Mouse (Mus musculus) c-Kit-positive CD71-positive TER-119-negative erythroid progenitor cells, embryonic 14.5 days (primary cell): ENCODE data around the gene Acadm.

Experiments used
- DNase-seq: peaks from one replicate; pipeline ENCODE4 v3.0.0-alpha.2; 2013; ENCODE audit warnings: low read depth

Gene Acadm

DNA sequence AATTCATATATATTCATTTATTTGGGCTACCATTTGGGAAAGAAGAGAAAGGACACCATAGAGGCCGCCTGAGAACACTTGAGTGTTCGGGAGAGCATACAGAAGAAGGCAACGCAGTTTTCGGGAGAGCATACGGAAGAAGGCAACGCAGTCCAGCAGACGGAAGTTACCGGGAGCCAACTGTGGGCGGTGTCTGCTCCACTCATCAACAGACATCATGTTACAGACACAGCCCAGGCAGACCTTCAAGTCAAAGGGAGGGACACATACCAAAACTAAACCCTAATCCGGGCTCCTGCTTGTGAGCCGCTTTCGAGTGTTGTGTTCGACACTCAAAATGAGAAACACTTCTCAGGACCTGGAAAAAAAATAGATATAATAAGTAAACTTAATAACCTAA lies 2.8 kb downstream of the Acadm start:
- DNase-seq = no peak

DNA sequence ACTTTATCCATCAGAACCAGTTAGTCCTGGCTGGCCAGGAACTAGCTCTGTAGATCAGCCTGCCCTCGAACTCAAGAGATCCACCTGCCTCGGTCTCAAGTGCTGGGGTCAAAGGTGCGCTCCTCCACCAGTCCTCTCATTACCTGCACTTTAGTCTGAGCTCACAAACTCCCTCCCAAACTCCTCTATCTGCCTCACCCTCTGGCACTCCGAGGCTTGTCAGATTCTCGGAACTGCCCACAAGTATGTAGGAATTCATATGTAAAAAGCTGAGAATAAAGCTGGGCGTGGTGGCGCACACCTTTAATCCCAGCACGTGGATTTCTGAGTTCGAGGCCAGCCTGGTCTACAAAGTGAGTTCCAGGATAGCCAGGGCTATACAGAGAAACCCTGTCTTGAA lies 3.9 kb downstream of the Acadm start:
- no peak for DNase-seq

- no peak for DNase-seq
These were observed 4.4 kb downstream of the Acadm start for GRCm38 (mm10) chr3:153940021-153940420.

GRCm38 (mm10) chr3:153937116-153937810 lies 7.2 kb downstream of the Acadm start:
- DNase-seq = no peak

DNA sequence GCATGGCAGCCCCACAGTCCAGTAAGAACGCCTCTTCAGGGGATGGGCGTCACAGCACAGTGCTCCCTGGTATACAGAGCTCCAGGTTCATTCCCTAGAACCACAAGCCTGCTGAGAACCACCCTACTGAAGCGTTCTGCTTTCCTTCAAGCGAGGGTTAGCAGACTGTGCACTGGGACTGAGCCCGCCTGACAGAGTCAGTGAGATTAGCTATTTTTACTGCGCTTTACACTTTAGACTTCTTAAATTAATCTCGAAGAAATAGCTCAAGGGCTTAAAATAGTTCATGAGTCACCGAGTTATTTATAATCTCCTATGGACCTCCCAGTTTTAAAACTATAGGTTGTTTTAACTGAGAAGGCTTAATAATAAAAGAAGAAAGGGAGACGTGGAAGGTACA lies 8.6 kb downstream of the Acadm start:
- DNase-seq = no peak

GRCm38 (mm10) chr3:153932461-153932860 lies 12.0 kb downstream of the Acadm start:
- DNase-seq = no peak

- DNase-seq = no peak
These were observed 14.9 kb downstream of the Acadm start for GRCm38 (mm10) chr3:153929526-153929925.

GRCm38 (mm10) chr3:153926333-153926732 lies 18.1 kb downstream of the Acadm start:
- no peak for DNase-seq

- DNase-seq = no peak
These were observed 23.1 kb downstream of the Acadm start for GRCm38 (mm10) chr3:153921147-153921910.

- DNase-seq = no peak
These were observed 27.2 kb downstream of the Acadm start for GRCm38 (mm10) chr3:153917200-153917599.

- DNase-seq = no peak
These were observed 30.8 kb downstream of the Acadm start for GRCm38 (mm10) chr3:153913510-153914243.

GRCm38 (mm10) chr3:153912546-153913509 lies 31.6 kb downstream of the Acadm start, which contains the start of gene Rabggtb:
Rabggtb (minus strand) TSS chr3:153913009.
- peak; percentile 82 for DNase-seq

DNA sequence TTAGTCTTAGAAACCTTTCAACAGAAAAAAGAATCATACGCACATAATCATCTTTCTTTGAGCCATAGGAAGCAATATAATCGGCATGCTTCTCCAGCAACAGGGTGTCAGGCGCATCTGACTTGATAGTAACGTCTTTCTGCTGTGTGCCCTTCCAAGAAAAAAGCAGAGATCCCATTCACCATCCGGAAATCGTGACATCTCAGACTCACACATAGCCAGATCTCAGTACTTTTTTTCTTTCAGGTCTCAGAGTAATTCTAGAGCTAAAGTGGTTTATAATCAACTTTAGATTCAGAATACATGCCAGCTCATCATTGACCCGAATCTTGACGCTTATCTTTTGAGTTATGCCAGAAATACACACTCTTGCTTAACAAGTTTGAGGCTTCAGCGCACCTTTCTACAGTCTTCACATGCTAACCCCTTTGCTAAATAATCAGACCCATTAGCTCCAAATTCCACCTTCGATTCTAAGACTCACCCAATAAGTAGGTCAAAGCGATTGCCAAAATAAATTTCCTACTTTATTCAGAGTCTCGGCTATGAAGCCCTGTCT lies 32.5 kb downstream of the Acadm start:
- no peak for DNase-seq

DNA sequence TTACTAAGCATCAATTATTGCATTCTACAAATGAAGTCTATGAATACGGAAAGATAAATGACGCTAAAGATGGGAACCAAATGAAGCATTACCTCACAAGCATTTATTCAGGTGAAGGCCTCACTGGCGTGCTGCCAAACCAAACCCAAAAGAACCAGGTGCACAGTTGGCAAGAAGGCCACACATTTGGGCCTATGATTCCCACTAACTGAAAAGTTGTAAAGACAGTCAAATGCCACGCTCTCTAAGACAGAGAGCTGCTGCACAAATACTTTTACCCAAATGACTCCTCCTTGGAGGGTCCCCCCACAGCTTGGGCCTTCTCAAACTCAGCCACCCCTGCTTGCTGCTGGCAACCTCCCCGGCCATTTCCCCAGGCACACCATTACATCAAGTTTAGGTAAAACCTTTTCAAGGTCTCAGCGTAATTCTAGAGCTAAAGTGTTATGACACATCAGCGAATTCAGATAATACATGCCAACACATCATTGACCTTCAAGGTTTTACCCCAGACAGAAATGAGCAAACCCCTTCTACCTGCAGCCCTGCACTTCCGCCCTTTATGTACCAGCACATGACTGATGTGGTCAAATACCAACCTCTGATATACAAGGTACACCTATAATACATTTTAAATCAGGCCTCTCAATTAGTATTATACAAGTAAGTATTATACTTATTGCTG lies 33.1 kb downstream of the Acadm start:
- DNase-seq = no peak

- no peak for DNase-seq
These were observed 33.9 kb downstream of the Acadm start for GRCm38 (mm10) chr3:153910489-153910888.

GRCm38 (mm10) chr3:153908919-153909318 lies 35.5 kb downstream of the Acadm start:
- DNase-seq = no peak

- DNase-seq = no peak
These were observed 38.1 kb downstream of the Acadm start, which contains the start of gene Msh4 for GRCm38 (mm10) chr3:153906136-153906871. Msh4 (minus strand) TSS chr3:153906138.

DNA sequence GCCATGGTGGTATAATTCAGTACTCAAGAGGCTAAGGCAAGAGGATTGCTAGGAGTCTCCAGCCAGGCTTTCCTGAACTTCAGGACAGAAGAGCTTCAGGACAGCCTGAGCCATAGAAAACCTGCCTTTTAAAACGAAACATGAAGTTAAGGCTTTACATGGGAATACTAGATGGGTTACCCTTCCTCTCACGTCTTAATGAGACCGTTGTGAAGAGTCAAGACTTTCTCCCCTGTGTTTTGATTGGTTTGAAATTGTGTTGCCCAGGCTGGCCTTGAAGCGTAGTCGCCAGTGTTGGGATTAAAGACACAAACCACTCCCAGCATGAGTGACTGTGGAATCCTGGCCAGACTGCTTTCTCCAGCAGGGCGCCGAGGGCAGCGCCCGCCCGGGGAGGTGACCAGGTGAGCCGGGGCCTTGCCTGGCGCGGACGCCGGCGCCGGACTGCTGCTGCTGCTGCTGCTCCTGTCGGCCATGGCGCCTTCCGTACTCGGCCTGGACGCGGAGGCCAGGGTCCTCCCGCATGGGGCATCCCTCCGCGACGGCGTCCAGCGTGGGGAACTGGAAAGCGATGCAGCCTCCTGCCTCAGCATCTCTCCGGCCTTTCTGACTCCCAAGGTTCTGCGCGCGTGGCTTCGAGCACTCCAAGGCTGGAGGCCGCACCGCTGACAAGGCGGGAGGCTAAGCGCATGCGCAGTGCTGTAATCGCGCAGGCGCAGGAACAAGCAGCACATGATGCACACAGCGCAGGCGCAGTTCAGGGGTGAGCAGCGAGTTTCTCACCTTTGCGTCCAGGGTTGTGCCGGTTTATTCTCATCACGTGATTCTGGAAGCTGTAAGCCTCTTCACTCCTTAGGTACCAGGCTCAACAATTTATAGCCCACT lies 38.9 kb downstream of the Acadm start:
- DNase-seq = no peak

DNA sequence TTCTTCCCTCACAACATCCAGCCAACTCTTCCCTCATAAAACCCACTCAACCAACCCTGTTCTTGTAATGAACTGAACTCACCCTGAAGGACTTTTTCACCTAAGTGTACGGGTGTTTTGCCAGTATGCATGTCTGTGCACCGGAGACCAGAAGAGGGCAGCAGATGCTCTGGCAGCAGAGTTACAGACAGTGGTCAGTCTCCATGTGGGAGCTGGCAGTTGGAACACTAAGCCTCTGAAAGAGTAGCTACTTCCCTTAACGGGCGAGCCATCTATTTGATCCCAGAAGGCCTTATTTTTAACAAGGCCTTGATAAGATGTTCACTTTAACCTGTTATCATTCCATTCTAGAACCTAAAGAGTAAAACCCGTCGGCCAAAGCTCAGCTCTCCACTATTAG lies 39.8 kb downstream of the Acadm start:
- DNase-seq = no peak
